ENCODE assay signal across 14 mouse cellular contexts in the genomic region with DNA sequence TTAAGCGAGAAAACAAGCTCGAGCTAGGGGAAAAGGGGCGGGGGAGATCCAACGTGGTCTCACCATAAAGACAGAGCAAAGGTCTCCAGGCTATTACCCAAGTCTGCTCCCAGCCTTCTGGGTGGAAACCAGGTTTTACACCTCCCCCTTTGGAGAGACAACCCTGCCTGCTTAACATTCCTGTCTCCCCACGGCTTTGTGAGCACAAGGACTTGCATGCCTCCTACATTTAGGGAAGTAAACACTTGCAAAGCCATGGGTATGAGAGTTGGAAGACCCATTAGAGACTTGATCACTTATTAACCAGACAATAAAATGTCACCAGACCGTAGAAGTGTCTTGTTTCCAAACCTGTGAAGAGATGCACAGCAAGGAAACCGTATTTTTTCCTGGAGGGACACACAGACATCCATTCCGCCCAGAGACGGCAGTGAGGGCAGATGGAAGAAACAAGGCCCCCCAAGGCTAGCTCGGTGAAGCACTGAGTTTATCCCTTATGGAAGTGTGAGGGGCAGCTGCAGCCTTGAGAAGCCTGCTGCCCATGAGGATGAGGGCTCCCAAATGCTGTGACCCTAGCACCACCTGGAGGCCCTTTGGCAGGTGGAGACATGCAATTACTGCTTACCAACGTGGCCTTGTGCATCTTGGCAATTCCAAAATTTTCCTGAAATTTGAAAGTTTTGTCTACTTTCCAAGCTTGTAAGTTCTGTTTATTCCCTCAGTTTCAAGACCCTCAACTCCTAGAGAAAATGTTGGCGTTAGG. TPM values are rescaled to one million over a fixed set of nuclear protein-coding genes. Genes with fewer than 3 reads are reported as not detected.
DNase-seq lines count a peak whose midpoint lies in the region; ATAC-seq and TF ChIP-seq lines count a peak whose summit lies in the region.
"Had no signal": no experiment of that assay in that cellular context is flagged by ENCODE, and none has a peak within 500 bp of the region (broad histone marks: within the 10 kb centered on the region; RNA-seq: fewer than 3 reads in every experiment).

No protein-coding gene starts in this region.

- H3K27me3 ChIP-seq in forebrain, embryonic 14.5 days (replicated peaks; ENCODE audit: control insufficient read depth, insufficient read depth, low read length) = no peaks in the 10 kb centered on the region
- H3K27me3 ChIP-seq: hindbrain, embryonic 12.5 days had no signal

- no peaks in the 10 kb centered on the region for H3K9me3 ChIP-seq in forebrain, embryonic 14.5 days (replicated peaks; ENCODE audit: control insufficient read depth, low read length)
- H3K9me3 ChIP-seq: hindbrain, embryonic 12.5 days had no signal

- H3K27ac ChIP-seq in left cerebral cortex, adult 2 months = no peak overlapping the region
- H3K27ac ChIP-seq in forebrain, embryonic 14.5 days (ENCODE audit: low read depth, low read length) = no peak overlapping the region
- H3K27ac ChIP-seq: hindbrain, embryonic 12.5 days had no signal

- H3K36me3 ChIP-seq in forebrain, embryonic 14.5 days (ENCODE audit: control insufficient read depth, insufficient read depth, low read length) = no peaks in the 10 kb centered on the region
- H3K36me3 ChIP-seq: hindbrain, embryonic 12.5 days had no signal

- H3K4me1 ChIP-seq in forebrain, embryonic 14.5 days (ENCODE audit: control insufficient read depth, insufficient read depth, low read length) = no peaks in the 10 kb centered on the region
- H3K4me1 ChIP-seq: hindbrain, embryonic 12.5 days had no signal

- DNase-seq in CD4-positive, CD25-positive, alpha-beta regulatory T cell, adult 2 months (ENCODE audit: low read depth, low spot score) = peak; percentile 44
- DNase-seq in left cerebral cortex, adult 2 months (ENCODE audit: extremely low spot score in 1 of 2, low spot score in 2 of 2) = no peak
- no peak for DNase-seq in left cerebral cortex, postnatal 10 days (ENCODE audit: extremely low spot score in 1 of 2, low spot score in 2 of 2)
- peak; percentile 24 for DNase-seq in R1 (ENCODE audit: low read depth, low spot score)
- peak; percentile 34 for DNase-seq in naive thymus-derived CD4-positive, alpha-beta T cell, adult 2 months (ENCODE audit: low read depth)
- no peak for DNase-seq in retina, embryonic 14.5 days (ENCODE audit: low spot score)
- DNase-seq in forebrain, embryonic 14.5 days (ENCODE audit: low spot score) = no peak
- DNase-seq: heart, adult 18-20 months; layer of hippocampus, postnatal 36 days had no signal

- no peak overlapping the region for H3K4me3 ChIP-seq in left cerebral cortex, adult 2 months
- H3K4me3 ChIP-seq in forebrain, embryonic 14.5 days (ENCODE audit: low read depth, low read length) = no peak overlapping the region
- H3K4me3 ChIP-seq: hindbrain, embryonic 12.5 days had no signal

- no peak overlapping the region for H3K4me2 ChIP-seq in forebrain, embryonic 14.5 days (ENCODE audit: low read length)
- H3K4me2 ChIP-seq: hindbrain, embryonic 12.5 days had no signal

- peak; percentile 5 for TF ChIP-seq CTCF in left cerebral cortex, adult 2 months (IDR thresholded peaks at IDR 0.05)

- intact Hi-C loops in left cerebral cortex, adult 2 months (cut with DNase I) = no loop called here
- intact Hi-C loops in left cerebral cortex, postnatal 10 days (cut with DNase I) = no loop called here

- no peak overlapping the region for H3K9ac ChIP-seq in forebrain, embryonic 14.5 days (ENCODE audit: low read length)
- H3K9ac ChIP-seq: hindbrain, embryonic 12.5 days had no signal

- ATAC-seq in CD4-positive, CD25-positive, alpha-beta regulatory T cell, adult 4 months = no peak
- ATAC-seq in forebrain, embryonic 14.5 days = no peak
- ATAC-seq: forebrain, embryonic 16.5 days had no signal

- 78% methylated on average over 12 of the region's 12 CpGs for WGBS in forebrain, embryonic 14.5 days

RNA-seq across cellular contexts. Expression of gene Rtp1, which starts 8.7 kb away (rescaled TPM):
- not detected for polyA plus RNA-seq in CD4-positive, CD25-positive, alpha-beta regulatory T cell, adult 4 months (2017; shearing (Covaris generic))
- under 1 TPM; 0.14 to 0.70 TPM for total RNA-seq in left cerebral cortex, adult 2 months (2021)
- under 1 TPM in 1 of 2 experiments, not detected in 1; 0.17 TPM for total RNA-seq in left cerebral cortex, postnatal 10 days (2021)
- 0.09 and 0.10 TPM in 2 replicates for polyA plus RNA-seq in forebrain, embryonic 14.5 days (2014; fragmentation: Nextera tagmentation; extraction: Ambion mirVana)
- total RNA-seq: common myeloid progenitor, adult 5-6 weeks; heart, adult 18-20 months had no signal
- polyA plus RNA-seq: forebrain, embryonic 16.5 days; hindbrain, embryonic 12.5 days; lung, embryonic 16.5 days had no signal

Comparison
In these comparisons a context has a peak if more than half of its experiments do, and no peak if none do; other contexts are left out.
1. DNase-seq: peak in CD4-positive, CD25-positive, alpha-beta regulatory T cell, adult 2 months (single experiment), R1 (single experiment) and naive thymus-derived CD4-positive, alpha-beta T cell, adult 2 months (single experiment); none in left cerebral cortex, adult 2 months (0 of 2), left cerebral cortex, postnatal 10 days (0 of 2), retina, embryonic 14.5 days (single experiment) and forebrain, embryonic 14.5 days (single experiment).